Mouse (Mus musculus) forebrain, embryonic 12.5 days (tissue): ENCODE results near the gene Actg1. TPM values are rescaled to one million over a fixed set of nuclear protein-coding genes. Genes with fewer than 3 reads are reported as not detected.
"Not testable (repeated sequence)": the region's sequence is repeated elsewhere in the genome, so short reads cannot be mapped to it uniquely, and the experiment has no call there.

Experiments
- ATAC-seq: fragments of 200-750 bp; cut with Nextera tagmentation; 2 replicates; pipeline ENCODE4 v1.8.0; 2017; ENCODE audit warnings: moderate TSS enrichment; ENCODE audit not compliant: low FRiP score
- H3K27ac ChIP-seq: fragments of 300-500 bp; sonication (generic); 2 replicates; pipeline ENCODE4 v1.5.1; 2016; ENCODE audit warnings: mild to moderate bottlenecking
- H3K27me3 ChIP-seq: fragments of 300-500 bp; sonication (generic); 2 replicates; pipeline ENCODE4 v1.6.1; 2016; ENCODE audit warnings: mild to moderate bottlenecking
- H3K36me3 ChIP-seq: fragments of 300-500 bp; sonication (generic); replicated peaks from 2 replicates; pipeline ENCODE4 v1.6.1; 2016; ENCODE audit warnings: mild to moderate bottlenecking
- H3K4me1 ChIP-seq: fragments of 300-500 bp; sonication (generic); 2 replicates; pipeline ENCODE4 v1.6.1; 2016
- H3K4me2 ChIP-seq: fragments of 300-500 bp; sonication (generic); 2 replicates; pipeline ENCODE4 v1.6.1; 2016; ENCODE audit warnings: mild to moderate bottlenecking, moderate library complexity
- H3K4me3 ChIP-seq: fragments of 300-500 bp; sonication (generic); replicated peaks from 2 replicates; pipeline ENCODE4 v1.5.1; 2016; ENCODE audit warnings: mild to moderate bottlenecking
- H3K9ac ChIP-seq: fragments of 300-500 bp; sonication (generic); 2 replicates; pipeline ENCODE4 v1.6.1; 2016; ENCODE audit warnings: mild to moderate bottlenecking
- H3K9me3 ChIP-seq: fragments of 300-500 bp; sonication (generic); 2 replicates; pipeline ENCODE4 v1.6.1; 2016
- WGBS: fragments of 180-500 bp; shearing (Covaris S2); methylation state at CpG from one replicate; pipeline ENCODE4 v1.1.7; 2016; 5-methylcytosine and 5-hydroxymethylcytosine counted together
- polyA plus RNA-seq: library from polyadenylated mRNA; unstranded; fragments of >200 nt; fragmentation: Nextera tagmentation; extraction: Ambion mirVana; gene quantifications from 2 replicates; pipeline ENCODE4 v1.2.1, GENCODE M21; 2016

Gene Actg1
- polyA plus RNA-seq, 1 experiment from 2014 or later, result 2,975 TPM

DNA sequence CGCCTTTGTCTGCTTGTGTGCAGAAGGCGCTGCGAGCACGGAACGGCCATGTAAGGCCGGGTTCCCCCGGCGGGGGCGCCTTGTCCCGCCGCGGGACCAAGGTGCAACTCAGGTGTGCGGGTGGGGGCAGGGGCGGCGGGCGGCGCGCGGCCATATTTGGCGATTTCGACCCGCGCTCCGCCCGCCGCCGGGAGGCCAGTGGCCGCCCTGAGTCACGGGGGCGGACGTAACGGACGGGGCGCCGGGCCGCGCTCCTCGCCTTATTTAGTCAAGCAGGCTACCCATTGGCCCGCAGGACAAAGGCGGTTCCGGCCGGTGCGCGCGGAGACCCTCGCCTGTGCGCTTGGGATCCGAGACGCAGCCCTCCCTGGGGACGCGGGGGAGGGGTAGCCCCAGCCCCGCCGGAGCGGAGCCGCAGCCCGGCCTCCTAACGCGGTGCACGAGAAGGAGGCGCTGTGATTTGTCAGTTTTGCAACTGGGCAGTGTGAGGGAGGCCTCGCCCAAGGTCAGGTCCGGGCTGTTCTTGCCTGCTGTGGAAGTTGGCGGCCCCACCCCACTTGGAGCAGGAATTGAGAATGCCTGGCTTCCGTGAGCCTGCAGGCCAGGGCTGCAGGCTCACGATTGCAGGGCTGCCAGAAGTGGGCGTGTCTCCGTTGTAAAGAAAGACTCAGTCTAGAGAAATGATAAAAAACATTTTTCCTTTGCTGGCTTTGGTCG is 1.8 kb upstream of the Actg1 start:
- Histone ChIP-seq H3K9ac (peak overlapping the region; percentile 100), H3K4me1 (peaks cover 51% of the 10 kb centered on the region), H3K4me3 (peak overlapping the region; percentile 100), H3K27ac (peak overlapping the region; percentile 99), H3K27me3 (no peaks in the 10 kb centered on the region), H3K36me3 (peaks cover 14% of the 10 kb centered on the region), H3K4me2 (peak overlapping the region; percentile 80), H3K9me3 (no peaks in the 10 kb centered on the region)
- ATAC-seq, result peak; percentile 80
- WGBS, result under 1% methylated on average over 68 of the region's 68 CpGs

DNA sequence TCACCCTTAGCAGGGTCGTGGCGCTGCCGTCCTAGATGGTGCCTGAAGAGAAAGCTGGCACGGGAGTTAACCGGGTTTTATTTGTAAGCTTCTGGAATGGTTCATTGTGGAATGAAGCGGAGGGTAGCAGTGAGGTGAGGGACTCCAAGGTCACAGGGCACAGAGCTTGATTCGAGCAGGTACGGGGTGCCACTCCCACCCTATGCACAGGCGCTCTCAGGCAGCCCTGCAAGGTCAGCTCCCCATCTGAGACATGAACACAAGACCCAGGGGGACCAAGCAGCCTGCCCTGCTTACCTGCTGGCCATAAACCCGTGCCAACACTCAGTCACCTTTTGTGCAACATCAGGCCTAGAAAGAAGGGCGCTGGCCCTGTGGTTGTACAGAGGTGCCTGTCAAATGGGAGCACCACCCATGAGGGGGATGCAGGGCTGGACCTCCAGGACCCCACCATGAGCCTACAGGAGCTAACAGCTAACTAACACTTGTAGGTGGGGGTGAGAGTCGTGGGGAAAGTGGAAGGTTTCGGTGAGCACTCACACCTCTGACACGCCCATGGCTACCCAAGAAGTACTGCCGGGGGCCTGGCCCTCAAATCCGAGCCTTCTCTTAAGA is 1.1 kb upstream of the Actg1 start:
- Histone ChIP-seq H3K4me1 (peaks cover 53% of the 10 kb centered on the region), H3K36me3 (peaks cover 20% of the 10 kb centered on the region), H3K4me3 (peak overlapping the region; percentile 100), H3K27ac (peak overlapping the region; percentile 99), H3K27me3 (no peaks in the 10 kb centered on the region), H3K9ac (peak overlapping the region; percentile 100), H3K9me3 (no peaks in the 10 kb centered on the region), H3K4me2 (peak overlapping the region; percentile 80)
- ATAC-seq, result peak; percentile 4
- 2% methylated on average over 16 of the region's 16 CpGs for WGBS

DNA sequence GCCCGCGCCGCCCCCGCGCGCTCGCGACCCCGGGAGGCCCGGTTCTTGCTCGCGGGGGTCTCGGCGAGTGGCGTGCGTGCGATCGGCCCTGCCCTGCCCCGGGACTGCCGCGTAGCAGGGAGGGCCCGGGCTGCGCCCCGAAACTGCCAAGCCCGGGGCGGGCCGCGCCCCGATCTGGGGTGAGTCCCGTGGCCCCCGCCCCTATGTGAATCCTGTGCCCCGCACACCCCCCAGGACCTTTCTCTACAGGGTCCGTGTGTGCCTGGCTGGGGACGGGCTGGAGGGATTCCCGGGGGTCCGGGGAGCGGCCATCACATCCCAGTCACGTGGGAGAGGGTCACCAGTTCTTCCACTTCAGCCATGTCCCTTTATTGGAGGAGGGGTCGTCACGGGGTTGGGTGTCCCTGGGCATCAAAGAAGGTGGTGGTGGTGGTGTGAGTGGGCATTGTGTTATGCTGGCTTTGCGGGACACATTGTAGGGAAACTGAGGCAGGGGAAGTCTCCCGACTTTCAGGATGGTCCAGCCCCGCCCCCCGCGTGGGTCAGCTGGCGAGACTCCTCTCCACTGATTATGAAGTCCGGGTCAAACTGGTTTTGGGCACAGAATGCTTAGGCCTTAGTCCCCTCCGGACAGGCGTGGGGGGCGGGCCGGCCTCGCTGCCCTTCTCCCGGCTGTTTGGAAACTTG is 485 bp upstream of the Actg1 start:
- peak overlapping the region; percentile 100 for H3K4me3 ChIP-seq
- H3K9me3 ChIP-seq, result no peaks in the 10 kb centered on the region
- peak overlapping the region; percentile 80 for H3K4me2 ChIP-seq
- H3K27ac ChIP-seq, result peak overlapping the region; percentile 99
- H3K36me3 ChIP-seq, result peaks cover 22% of the 10 kb centered on the region
- no peaks in the 10 kb centered on the region for H3K27me3 ChIP-seq
- H3K9ac ChIP-seq, result peak overlapping the region; percentile 100
- WGBS, result 6% methylated on average over 51 of the region's 53 CpGs
- peak; percentile 54 for ATAC-seq
- H3K4me1 ChIP-seq, result peaks cover 53% of the 10 kb centered on the region

DNA sequence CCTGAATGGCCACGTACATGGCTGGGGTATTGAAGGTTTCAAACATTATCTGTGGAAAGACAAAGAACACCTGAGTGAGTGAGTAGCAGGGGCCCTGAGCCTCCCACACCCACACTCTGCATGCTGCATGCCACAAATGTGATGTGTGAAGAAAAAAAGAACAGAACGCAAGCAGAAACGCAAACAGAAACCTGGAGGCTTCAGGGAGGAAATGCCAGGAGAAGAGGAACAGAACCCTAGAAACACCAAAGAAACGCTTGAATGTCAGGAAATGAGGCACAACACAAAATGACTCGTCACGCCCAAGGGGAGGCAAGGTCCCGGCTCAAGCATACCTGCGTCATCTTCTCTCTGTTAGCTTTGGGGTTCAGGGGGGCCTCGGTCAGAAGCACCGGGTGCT is 1.0 kb downstream of the Actg1 start:
- H3K4me3 ChIP-seq, result peak overlapping the region; percentile 100
- H3K4me2 ChIP-seq, result peak overlapping the region; percentile 80
- H3K27me3 ChIP-seq, result no peaks in the 10 kb centered on the region
- peak overlapping the region; percentile 99 for H3K27ac ChIP-seq
- H3K9ac ChIP-seq, result peak overlapping the region; percentile 100
- WGBS, result 11% methylated on average over 10 of the region's 10 CpGs
- ATAC-seq, result no peak
- peaks cover 39% of the 10 kb centered on the region for H3K4me1 ChIP-seq
- H3K9me3 ChIP-seq, result no peaks in the 10 kb centered on the region
- peaks cover 22% of the 10 kb centered on the region for H3K36me3 ChIP-seq

DNA sequence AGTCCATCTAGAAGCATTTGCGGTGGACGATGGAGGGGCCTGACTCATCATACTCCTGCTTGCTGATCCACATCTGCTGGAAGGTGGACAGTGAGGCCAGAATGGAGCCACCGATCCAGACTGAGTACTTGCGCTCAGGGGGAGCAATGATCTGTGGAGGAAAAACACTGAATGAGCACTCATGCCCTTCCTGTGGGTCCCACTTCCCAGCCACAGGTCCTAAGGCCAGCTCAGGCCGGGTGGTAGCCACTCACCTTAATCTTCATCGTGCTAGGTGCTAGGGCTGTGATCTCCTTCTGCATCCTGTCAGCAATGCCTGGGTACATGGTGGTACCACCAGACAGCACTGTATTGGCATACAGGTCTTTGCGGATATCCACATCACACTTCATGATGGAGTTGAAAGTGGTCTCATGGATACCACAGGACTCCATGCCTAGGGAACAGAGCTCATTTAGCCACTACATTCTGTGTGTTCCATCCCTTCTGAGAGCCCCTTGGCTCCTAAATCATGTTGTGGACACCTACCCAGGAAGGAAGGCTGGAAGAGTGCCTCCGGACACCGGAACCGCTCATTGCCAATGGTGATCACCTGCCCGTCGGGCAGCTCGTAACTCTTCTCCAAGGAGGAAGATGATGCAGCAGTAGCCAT is 1.8 kb downstream of the Actg1 start:
- peaks cover 34% of the 10 kb centered on the region for H3K4me1 ChIP-seq
- H3K36me3 ChIP-seq, result peaks cover 22% of the 10 kb centered on the region
- WGBS, result 76% methylated on average over 11 of the region's 13 CpGs
- not testable (repeated sequence) for ATAC-seq, H3K27ac ChIP-seq, H3K9me3 ChIP-seq, H3K27me3 ChIP-seq
- peak overlapping the region; percentile 44 for H3K4me3 ChIP-seq
- H3K4me2 ChIP-seq, result peak overlapping the region; percentile 69
- peak overlapping the region; percentile 59 for H3K9ac ChIP-seq

DNA sequence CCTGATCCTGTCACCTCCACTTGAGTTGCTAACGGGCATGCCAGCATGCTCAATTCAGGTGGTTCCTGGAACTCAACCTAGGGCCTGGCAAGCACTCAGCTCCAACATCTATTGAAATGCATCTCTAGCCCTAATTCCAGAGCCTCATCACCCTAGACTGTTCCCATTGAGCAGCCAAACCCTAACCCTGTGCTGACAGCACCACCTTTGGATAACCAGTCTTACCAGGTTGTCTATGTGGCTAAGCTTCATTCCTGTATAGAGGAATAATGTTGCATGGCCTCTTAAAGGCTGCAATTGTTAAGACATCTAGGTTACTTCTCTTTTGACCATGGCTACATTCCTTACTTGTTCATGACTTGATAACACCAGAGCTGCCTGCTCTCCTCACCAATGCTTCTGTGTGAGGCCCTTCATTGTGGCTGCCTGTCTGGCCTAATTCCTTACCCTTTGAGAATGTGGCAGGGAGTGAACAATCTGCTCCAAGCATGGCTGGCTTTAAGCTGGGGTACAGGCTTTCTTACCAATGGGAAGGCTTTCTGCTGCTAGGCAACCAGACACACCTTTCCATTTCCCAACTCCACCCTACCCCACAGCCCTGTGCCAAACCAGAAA is 3.2 kb downstream of the Actg1 start:
- no peak for ATAC-seq
- Histone ChIP-seq H3K4me3 (peak overlapping the region; percentile 17), H3K27me3 (no peaks in the 10 kb centered on the region), H3K9ac (peak overlapping the region; percentile 22; the same call in 1 of the 2 replicates), H3K27ac (peak overlapping the region; percentile 51), H3K4me2 (peak overlapping the region; percentile 49), H3K9me3 (no peaks in the 10 kb centered on the region), H3K4me1 (peaks cover 24% of the 10 kb centered on the region), H3K36me3 (peaks cover 22% of the 10 kb centered on the region)
- WGBS, result 42% methylated on average over 1 of the region's 1 CpGs

DNA sequence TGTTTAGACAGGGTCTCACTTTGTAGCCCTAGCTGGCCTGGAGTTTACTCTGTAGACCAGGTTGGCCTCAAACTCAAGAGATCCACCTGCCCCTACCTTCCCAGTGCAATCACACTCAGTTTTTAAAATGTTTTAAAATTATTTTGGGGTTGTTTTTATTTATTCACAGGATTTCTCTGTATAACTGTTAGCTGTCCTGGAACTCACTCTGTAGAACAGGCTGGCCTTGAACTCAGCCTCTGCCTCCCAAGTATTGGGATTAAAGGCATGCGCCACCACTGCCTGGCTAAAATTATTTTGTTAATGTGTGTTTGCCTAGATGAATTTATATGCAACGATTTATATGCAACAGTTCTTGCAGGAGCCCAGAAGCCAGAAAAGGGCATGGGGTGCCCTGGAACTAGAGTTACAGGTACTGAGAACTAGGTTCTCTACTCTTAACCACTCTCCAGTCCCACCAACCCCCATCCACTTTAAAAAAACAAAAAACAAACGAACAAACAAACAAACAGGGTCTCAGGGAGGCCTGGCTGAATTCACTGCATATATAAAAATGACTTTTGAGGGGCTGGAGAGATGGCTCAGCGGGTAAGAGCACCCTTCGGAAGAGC is 3.9 kb downstream of the Actg1 start:
- no peak for ATAC-seq
- H3K27me3 ChIP-seq, result no peaks in the 10 kb centered on the region
- H3K9me3 ChIP-seq, result no peaks in the 10 kb centered on the region
- H3K4me1 ChIP-seq, result peaks cover 19% of the 10 kb centered on the region
- no peak overlapping the region for H3K4me3 ChIP-seq
- 72% methylated on average over 5 of the region's 5 CpGs for WGBS
- no peak overlapping the region for H3K4me2 ChIP-seq
- H3K36me3 ChIP-seq, result peaks cover 22% of the 10 kb centered on the region
- no peak overlapping the region for H3K9ac ChIP-seq
- H3K27ac ChIP-seq, result peak overlapping the region; percentile 51

DNA sequence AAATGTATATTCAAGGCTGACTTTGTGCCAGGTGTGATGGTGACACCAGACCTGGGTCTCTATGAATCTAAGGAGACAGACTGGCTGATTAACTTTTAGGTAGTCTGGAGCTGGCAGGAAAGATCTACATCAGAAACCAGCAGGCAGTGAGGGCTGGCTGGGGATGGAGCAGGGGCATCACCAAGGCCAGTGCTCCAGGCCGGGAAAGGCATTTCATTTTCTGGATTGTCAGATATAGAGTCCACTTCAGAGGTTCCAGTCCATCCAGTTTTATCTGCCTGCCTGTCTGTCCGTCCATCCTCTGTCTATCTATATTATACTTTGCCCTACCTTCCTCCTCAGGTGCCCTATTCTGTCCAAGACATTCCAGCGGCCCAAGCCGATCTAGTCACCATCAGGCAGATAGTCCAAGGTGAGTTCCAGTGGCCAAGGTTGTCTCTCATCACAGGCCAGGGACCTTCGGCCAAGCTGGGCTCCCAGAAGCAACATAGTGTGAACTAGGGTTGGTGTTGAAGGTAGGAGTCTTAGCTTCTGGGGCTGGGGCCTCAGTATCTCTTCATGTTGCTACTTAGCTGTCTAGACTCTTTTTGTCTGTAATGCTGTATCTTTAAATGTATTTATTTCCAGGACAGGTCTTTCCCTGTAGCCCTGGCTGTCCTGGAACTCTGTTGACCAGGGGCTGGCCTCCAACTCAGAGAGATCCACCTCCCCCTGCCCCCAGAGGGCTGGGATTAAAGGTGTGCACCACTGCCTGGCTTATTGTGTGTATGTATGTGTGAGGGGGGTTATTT is 4.6 kb downstream of the Actg1 start:
- H3K4me2 ChIP-seq, result no peak overlapping the region
- peaks cover 22% of the 10 kb centered on the region for H3K36me3 ChIP-seq
- H3K27me3 ChIP-seq, result no peaks in the 10 kb centered on the region
- no peak overlapping the region for H3K4me3 ChIP-seq
- ATAC-seq, result no peak
- H3K9ac ChIP-seq, result no peak overlapping the region
- WGBS, result 85% methylated on average over 5 of the region's 5 CpGs
- no peaks in the 10 kb centered on the region for H3K9me3 ChIP-seq
- peaks cover 12% of the 10 kb centered on the region for H3K4me1 ChIP-seq
- peak overlapping the region; percentile 51; the same call in 1 of the 2 replicates for H3K27ac ChIP-seq

DNA sequence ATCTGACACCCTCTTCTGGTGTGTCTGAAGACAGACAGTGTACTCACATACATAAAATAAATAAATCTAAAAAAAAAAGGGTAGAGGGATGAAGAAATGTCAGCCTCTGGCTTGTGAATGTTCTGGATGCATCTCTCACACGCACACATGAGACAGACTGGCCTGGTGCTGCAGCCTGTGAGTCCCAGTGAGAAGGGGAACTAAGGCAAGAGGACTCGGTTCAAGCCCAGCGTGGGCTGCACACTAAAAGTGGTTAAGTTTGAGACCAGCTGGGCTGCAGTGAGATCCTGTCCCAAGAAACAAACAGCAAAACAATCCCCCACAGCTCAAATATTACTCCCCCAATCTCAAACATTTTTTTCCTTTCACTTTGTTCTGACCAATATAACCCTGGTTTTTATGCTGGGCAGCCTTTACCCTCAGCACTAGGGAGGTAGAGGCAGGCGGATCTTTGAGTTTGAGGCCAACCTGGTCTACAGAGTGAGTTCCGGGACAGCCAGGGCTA is 5.6 kb downstream of the Actg1 start:
- ATAC-seq, result no peak
- Histone ChIP-seq H3K4me1 (peaks cover 11% of the 10 kb centered on the region), H3K9ac (no peak overlapping the region), H3K4me3 (no peak overlapping the region), H3K27ac (no peak overlapping the region), H3K36me3 (peaks cover 22% of the 10 kb centered on the region), H3K9me3 (no peaks in the 10 kb centered on the region), H3K27me3 (no peaks in the 10 kb centered on the region), H3K4me2 (no peak overlapping the region)
- 92% methylated on average over 5 of the region's 5 CpGs for WGBS

DNA sequence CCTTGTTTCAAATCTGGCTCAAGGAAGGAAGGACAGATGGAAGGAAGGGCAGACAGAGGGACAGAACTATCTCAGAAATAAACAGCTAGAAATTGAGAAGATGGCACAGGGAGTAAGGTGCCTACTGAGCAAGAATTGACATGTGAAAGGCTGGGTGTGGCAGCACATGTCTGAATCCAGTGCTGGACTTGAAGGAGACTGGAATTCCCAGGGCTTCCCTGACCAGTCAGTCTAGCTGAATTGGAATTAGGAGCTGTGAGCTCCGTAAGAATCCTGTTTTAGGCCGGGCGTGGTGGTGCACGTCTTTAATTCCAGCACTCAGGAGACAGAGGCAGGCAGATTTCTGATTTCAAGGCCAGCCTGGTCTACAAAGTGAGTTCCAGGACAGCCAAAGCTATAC is 6.7 kb downstream of the Actg1 start:
- 91% methylated on average over 4 of the region's 4 CpGs for WGBS
- no peaks in the 10 kb centered on the region for H3K27me3 ChIP-seq
- H3K4me3 ChIP-seq, result no peak overlapping the region
- no peak overlapping the region for H3K9ac ChIP-seq
- peaks cover 16% of the 10 kb centered on the region for H3K36me3 ChIP-seq
- no peak overlapping the region for H3K27ac ChIP-seq
- H3K4me1 ChIP-seq, result peaks cover 10% of the 10 kb centered on the region
- no peaks in the 10 kb centered on the region for H3K9me3 ChIP-seq
- no peak for ATAC-seq
- H3K4me2 ChIP-seq, result no peak overlapping the region

DNA sequence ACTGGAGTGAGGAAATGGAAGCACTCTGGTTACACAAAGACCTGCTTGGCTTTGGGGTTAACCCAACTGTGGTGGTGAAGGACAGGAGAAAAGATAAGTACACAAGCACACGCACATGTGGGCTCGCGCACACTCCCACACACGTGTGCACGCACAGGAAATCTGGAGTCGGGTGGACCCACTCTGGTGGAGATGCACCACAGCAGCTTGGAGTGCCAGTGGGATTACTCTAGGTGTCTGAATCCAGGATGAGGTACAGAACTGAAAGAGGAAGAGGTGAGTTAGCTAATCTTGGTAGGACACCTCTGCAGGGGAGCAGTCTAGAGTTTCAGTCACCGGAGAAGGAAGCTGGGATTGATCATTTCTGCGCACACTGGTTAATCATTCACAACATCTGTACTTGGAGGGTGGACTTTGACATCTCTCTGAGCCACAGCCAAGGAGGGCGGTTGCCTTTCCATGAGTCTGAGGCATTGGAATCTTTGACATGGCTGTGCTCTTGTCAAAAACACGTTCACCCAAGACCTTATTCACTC is 8.3 kb downstream of the Actg1 start:
- H3K9me3 ChIP-seq, result no peaks in the 10 kb centered on the region
- H3K36me3 ChIP-seq, result peaks cover 7% of the 10 kb centered on the region
- no peak overlapping the region for H3K4me3 ChIP-seq
- no peaks in the 10 kb centered on the region for H3K27me3 ChIP-seq
- H3K4me1 ChIP-seq, result peaks cover 2% of the 10 kb centered on the region
- ATAC-seq, result no peak
- H3K4me2 ChIP-seq, result no peak overlapping the region
- 88% methylated on average over 10 of the region's 10 CpGs for WGBS
- H3K9ac ChIP-seq, result no peak overlapping the region
- no peak overlapping the region for H3K27ac ChIP-seq
